Mouse (Mus musculus): Measurements from ENCODE around the gene Dpf2. TPM values are rescaled to one million over a fixed set of nuclear protein-coding genes. Genes with fewer than 3 reads are reported as not detected.
A peak's percentile ranks its signal among the peaks of the same experiment; 100 is the strongest.

The Dpf2 gene
- polyA plus RNA-seq, 1 experiment = 180 TPM

GRCm38 (mm10) chr19:5921715-5922114 is 8.9 kb upstream of the Dpf2 start:
- DNase-seq (ENCODE audit: low read depth) = peak; percentile 27
- TF ChIP-seq CTCF (IDR thresholded peaks at IDR 0.05; ENCODE audit: borderline replicate concordance, extremely low read depth, insufficient read depth, insufficient read length) (no peak), POLR2A (IDR thresholded peaks at IDR 0.05; ENCODE audit: borderline replicate concordance, extremely low read depth, insufficient read depth, insufficient read length, poor library complexity, severe bottlenecking) (no peak)

- DNase-seq (ENCODE audit: low read depth) = peak; percentile 100
- no peak for TF ChIP-seq CTCF (IDR thresholded peaks at IDR 0.05; ENCODE audit: borderline replicate concordance, extremely low read depth, insufficient read depth, insufficient read length)
- TF ChIP-seq POLR2A (IDR thresholded peaks at IDR 0.05; ENCODE audit: borderline replicate concordance, extremely low read depth, insufficient read depth, insufficient read length, poor library complexity, severe bottlenecking) = peak; percentile 67; the same call in 1 of the 2 replicates
These were observed 455 bp downstream of the Dpf2 start for GRCm38 (mm10) chr19:5912103-5913006.

GRCm38 (mm10) chr19:5911430-5912102 is 1.2 kb downstream of the Dpf2 start:
- TF ChIP-seq CTCF (IDR thresholded peaks at IDR 0.05; ENCODE audit: borderline replicate concordance, extremely low read depth, insufficient read depth, insufficient read length) (no peak), POLR2A (IDR thresholded peaks at IDR 0.05; ENCODE audit: borderline replicate concordance, extremely low read depth, insufficient read depth, insufficient read length, poor library complexity, severe bottlenecking) (no peak)
- DNase-seq (ENCODE audit: low read depth) = peak; percentile 27

GRCm38 (mm10) chr19:5910221-5910620 is 2.6 kb downstream of the Dpf2 start:
- no peak for TF ChIP-seq CTCF (IDR thresholded peaks at IDR 0.05; ENCODE audit: borderline replicate concordance, extremely low read depth, insufficient read depth, insufficient read length)
- TF ChIP-seq POLR2A (IDR thresholded peaks at IDR 0.05; ENCODE audit: borderline replicate concordance, extremely low read depth, insufficient read depth, insufficient read length, poor library complexity, severe bottlenecking) = no peak
- peak; percentile 53 for DNase-seq (ENCODE audit: low read depth)

GRCm38 (mm10) chr19:5907275-5907674 is 5.5 kb downstream of the Dpf2 start:
- no peak for DNase-seq (ENCODE audit: low read depth)
- TF ChIP-seq POLR2A (IDR thresholded peaks at IDR 0.05; ENCODE audit: borderline replicate concordance, extremely low read depth, insufficient read depth, insufficient read length, poor library complexity, severe bottlenecking) (no peak), CTCF (IDR thresholded peaks at IDR 0.05; ENCODE audit: borderline replicate concordance, extremely low read depth, insufficient read depth, insufficient read length) (no peak)

- peak; percentile 98 for TF ChIP-seq POLR2A (IDR thresholded peaks at IDR 0.05; ENCODE audit: borderline replicate concordance, extremely low read depth, insufficient read depth, insufficient read length, poor library complexity, severe bottlenecking)
- no peak for TF ChIP-seq CTCF (IDR thresholded peaks at IDR 0.05; ENCODE audit: borderline replicate concordance, extremely low read depth, insufficient read depth, insufficient read length)
- DNase-seq (ENCODE audit: low read depth) = peak; percentile 99
These were observed 18.7 kb downstream of the Dpf2 start, which contains the start of gene Tigd3 for GRCm38 (mm10) chr19:5894002-5894678. TSS of gene Tigd3 (minus strand) at chr19:5894149.

- no peak for TF ChIP-seq POLR2A (IDR thresholded peaks at IDR 0.05; ENCODE audit: borderline replicate concordance, extremely low read depth, insufficient read depth, insufficient read length, poor library complexity, severe bottlenecking)
- TF ChIP-seq CTCF (IDR thresholded peaks at IDR 0.05; ENCODE audit: borderline replicate concordance, extremely low read depth, insufficient read depth, insufficient read length) = no peak
These were observed 19.4 kb downstream of the Dpf2 start for GRCm38 (mm10) chr19:5893282-5894001.

GRCm38 (mm10) chr19:5892735-5893134 is 20.1 kb downstream of the Dpf2 start:
- DNase-seq (ENCODE audit: low read depth) = no peak
- no peak for TF ChIP-seq CTCF (IDR thresholded peaks at IDR 0.05; ENCODE audit: borderline replicate concordance, extremely low read depth, insufficient read depth, insufficient read length)
- TF ChIP-seq POLR2A (IDR thresholded peaks at IDR 0.05; ENCODE audit: borderline replicate concordance, extremely low read depth, insufficient read depth, insufficient read length, poor library complexity, severe bottlenecking) = no peak

More at GRCm38 (mm10) chr19:5893282-5894001, 19.4 kb downstream of the Dpf2 start:
- no peak for DNase-seq (ENCODE audit: low read depth)

- no peak for DNase-seq (ENCODE audit: low read depth)
- TF ChIP-seq POLR2A (IDR thresholded peaks at IDR 0.05; ENCODE audit: borderline replicate concordance, extremely low read depth, insufficient read depth, insufficient read length, poor library complexity, severe bottlenecking) (no peak), CTCF (IDR thresholded peaks at IDR 0.05; ENCODE audit: borderline replicate concordance, extremely low read depth, insufficient read depth, insufficient read length) (no peak)
These were observed 20.5 kb downstream of the Dpf2 start for GRCm38 (mm10) chr19:5892262-5892661.

- no peak for DNase-seq (ENCODE audit: low read depth)
- TF ChIP-seq CTCF (IDR thresholded peaks at IDR 0.05; ENCODE audit: borderline replicate concordance, extremely low read depth, insufficient read depth, insufficient read length) (no peak), POLR2A (IDR thresholded peaks at IDR 0.05; ENCODE audit: borderline replicate concordance, extremely low read depth, insufficient read depth, insufficient read length, poor library complexity, severe bottlenecking) (no peak)
These were observed 21.1 kb downstream of the Dpf2 start for GRCm38 (mm10) chr19:5891521-5892258.
